Mouse (Mus musculus): Measurements from ENCODE around the gene Rap1b. TPM values are rescaled to one million over a fixed set of nuclear protein-coding genes. Genes with fewer than 3 reads are reported as not detected.

The Rap1b gene
- polyA plus RNA-seq, 1 experiment: 48.8 TPM

DNA sequence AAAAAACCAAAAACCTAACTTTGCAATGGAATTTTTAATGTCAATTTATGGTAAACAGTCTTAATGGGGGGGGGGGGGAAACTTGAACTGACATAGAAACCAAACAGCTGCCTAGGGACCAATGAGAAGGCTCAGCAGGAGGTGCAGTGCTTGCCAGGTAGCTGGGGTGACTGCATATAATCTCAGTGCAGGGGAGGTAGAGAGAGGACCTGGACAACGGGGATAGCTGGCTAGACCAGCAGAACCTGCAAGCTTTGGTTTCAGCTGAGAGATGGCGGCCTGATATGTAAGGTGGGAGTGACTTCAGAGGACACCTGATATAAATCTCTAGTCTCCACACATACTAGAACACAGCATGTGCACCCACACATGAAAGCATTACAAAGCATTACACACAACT, 33.3 kb downstream of the Rap1b start:
- H3K27me3 ChIP-seq (ENCODE audit: control insufficient read depth, insufficient read depth, low read length): no peaks in the 10 kb centered on the region
- WGBS: 57% methylated on average over 2 of the region's 2 CpGs
- H3K4me1 ChIP-seq (ENCODE audit: control insufficient read depth, insufficient read depth, low read length): no peaks in the 10 kb centered on the region
- no peak overlapping the region for H3K4me3 ChIP-seq (replicated peaks; ENCODE audit: insufficient read depth, low read depth, low read length)
- DNase-seq: no peak
- no peak for TF ChIP-seq POLR2A (IDR thresholded peaks at IDR 0.05; ENCODE audit: borderline replicate concordance, insufficient read depth, low read length)
- no peak for TF ChIP-seq CTCF (IDR thresholded peaks at IDR 0.05; ENCODE audit: borderline replicate concordance, insufficient read depth, low read depth, low read length)
- no peak overlapping the region for H3K27ac ChIP-seq (ENCODE audit: insufficient read depth, low read length)

DNA sequence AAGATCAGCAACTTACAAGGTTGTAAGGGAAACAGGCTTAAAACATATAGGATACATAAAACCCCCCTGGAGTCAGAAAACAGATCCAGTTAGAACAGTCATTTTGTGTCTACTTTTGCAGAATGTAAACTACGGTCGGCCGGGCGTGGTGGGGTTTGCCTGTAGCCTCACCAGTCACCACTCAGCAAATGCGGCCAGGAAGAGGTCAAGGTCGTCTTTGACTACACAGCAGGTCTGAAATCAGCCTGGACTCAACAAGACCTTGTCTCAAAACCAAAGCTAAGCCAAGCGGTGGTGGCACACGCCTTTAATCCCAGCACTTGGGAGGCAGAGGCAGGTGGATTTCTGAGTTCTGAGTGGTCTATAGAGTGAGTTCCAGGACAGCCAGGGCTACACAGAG, 34.3 kb downstream of the Rap1b start:
- Histone ChIP-seq H3K4me3 (replicated peaks; ENCODE audit: insufficient read depth, low read depth, low read length) (no peak overlapping the region), H3K4me1 (ENCODE audit: control insufficient read depth, insufficient read depth, low read length) (no peaks in the 10 kb centered on the region), H3K27ac (ENCODE audit: insufficient read depth, low read length) (no peak overlapping the region), H3K27me3 (ENCODE audit: control insufficient read depth, insufficient read depth, low read length) (no peaks in the 10 kb centered on the region)
- no peak for TF ChIP-seq POLR2A (IDR thresholded peaks at IDR 0.05; ENCODE audit: borderline replicate concordance, insufficient read depth, low read length)
- no peak for TF ChIP-seq CTCF (IDR thresholded peaks at IDR 0.05; ENCODE audit: borderline replicate concordance, insufficient read depth, low read depth, low read length)
- DNase-seq: no peak
- 91% methylated on average over 8 of the region's 8 CpGs for WGBS

DNA sequence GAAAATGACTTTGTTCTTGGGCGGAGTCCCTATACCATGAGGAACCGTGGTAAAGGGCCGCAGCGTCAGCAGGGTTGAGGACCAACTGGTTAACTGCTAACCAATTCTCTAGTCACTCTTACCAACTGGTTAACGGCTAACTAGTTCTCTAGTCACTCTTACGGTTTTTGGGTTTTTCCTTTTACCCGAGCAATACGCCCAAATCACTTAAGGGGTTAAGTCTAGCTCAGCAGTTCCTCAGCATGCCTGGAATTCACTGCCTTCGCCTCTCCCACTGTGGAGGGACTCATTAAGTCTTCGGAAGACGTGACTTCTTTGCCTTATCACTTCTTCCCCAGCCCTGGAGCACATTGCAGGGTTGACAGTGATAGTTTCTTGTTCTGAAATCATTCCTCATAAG, 35.3 kb downstream of the Rap1b start:
- H3K4me3 ChIP-seq (replicated peaks; ENCODE audit: insufficient read depth, low read depth, low read length): no peak overlapping the region
- no peak for DNase-seq
- no peaks in the 10 kb centered on the region for H3K27me3 ChIP-seq (ENCODE audit: control insufficient read depth, insufficient read depth, low read length)
- no peak overlapping the region for H3K27ac ChIP-seq (ENCODE audit: insufficient read depth, low read length)
- H3K4me1 ChIP-seq (ENCODE audit: control insufficient read depth, insufficient read depth, low read length): no peaks in the 10 kb centered on the region
- TF ChIP-seq CTCF (IDR thresholded peaks at IDR 0.05; ENCODE audit: borderline replicate concordance, insufficient read depth, low read depth, low read length): no peak
- no peak for TF ChIP-seq POLR2A (IDR thresholded peaks at IDR 0.05; ENCODE audit: borderline replicate concordance, insufficient read depth, low read length)
- 81% methylated on average over 11 of the region's 11 CpGs for WGBS

DNA sequence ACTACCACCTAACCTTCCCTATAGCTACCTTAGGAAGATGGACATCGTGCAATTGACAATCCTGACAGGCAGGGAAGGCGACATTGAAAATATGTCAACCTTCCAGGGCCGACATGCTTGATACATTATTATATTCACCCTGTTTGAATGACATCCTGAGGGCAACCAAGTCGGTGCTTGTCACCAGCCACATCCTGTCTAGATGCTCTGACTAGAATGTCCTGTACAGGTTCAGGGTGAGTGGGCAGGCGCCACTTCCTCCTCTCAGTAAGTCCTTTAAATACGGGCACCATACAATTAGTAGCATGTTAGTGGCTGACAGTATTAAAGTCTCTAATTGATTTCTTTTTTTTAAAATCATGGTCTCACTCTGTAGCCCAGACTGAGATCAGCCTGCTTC, 37.8 kb downstream of the Rap1b start:
- Histone ChIP-seq H3K27me3 (ENCODE audit: control insufficient read depth, insufficient read depth, low read length) (no peaks in the 10 kb centered on the region), H3K27ac (ENCODE audit: insufficient read depth, low read length) (no peak overlapping the region), H3K4me3 (replicated peaks; ENCODE audit: insufficient read depth, low read depth, low read length) (no peak overlapping the region), H3K4me1 (ENCODE audit: control insufficient read depth, insufficient read depth, low read length) (no peaks in the 10 kb centered on the region)
- no peak for DNase-seq
- 84% methylated on average over 6 of the region's 6 CpGs for WGBS
- TF ChIP-seq CTCF (IDR thresholded peaks at IDR 0.05; ENCODE audit: borderline replicate concordance, insufficient read depth, low read depth, low read length): no peak
- TF ChIP-seq POLR2A (IDR thresholded peaks at IDR 0.05; ENCODE audit: borderline replicate concordance, insufficient read depth, low read length): no peak

DNA sequence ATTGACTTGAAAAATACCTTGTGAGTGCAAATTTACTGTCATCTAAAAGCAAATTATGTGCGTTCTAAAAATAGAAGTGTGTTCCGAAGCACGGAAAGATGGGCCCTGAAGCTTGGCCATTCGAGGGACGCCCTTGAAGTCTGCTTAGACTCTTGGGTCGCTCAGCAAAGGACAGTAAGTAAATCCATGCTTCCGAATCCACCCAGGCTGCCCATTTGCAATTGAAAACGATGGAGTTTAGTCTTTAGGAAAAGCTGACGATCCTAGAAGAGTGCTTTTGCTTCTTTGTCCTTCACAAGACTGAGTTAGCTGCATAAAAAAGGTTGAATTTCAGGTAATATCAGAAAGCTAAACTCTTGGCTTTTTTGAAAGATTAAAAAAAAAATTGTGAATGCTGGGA, 39.9 kb downstream of the Rap1b start:
- Histone ChIP-seq H3K27me3 (ENCODE audit: control insufficient read depth, insufficient read depth, low read length) (no peaks in the 10 kb centered on the region), H3K4me1 (ENCODE audit: control insufficient read depth, insufficient read depth, low read length) (no peaks in the 10 kb centered on the region), H3K4me3 (replicated peaks; ENCODE audit: insufficient read depth, low read depth, low read length) (no peak overlapping the region), H3K27ac (ENCODE audit: insufficient read depth, low read length) (no peak overlapping the region)
- WGBS: 56% methylated on average over 9 of the region's 9 CpGs
- TF ChIP-seq CTCF (IDR thresholded peaks at IDR 0.05; ENCODE audit: borderline replicate concordance, insufficient read depth, low read depth, low read length): no peak
- no peak for TF ChIP-seq POLR2A (IDR thresholded peaks at IDR 0.05; ENCODE audit: borderline replicate concordance, insufficient read depth, low read length)
- DNase-seq: no peak

DNA sequence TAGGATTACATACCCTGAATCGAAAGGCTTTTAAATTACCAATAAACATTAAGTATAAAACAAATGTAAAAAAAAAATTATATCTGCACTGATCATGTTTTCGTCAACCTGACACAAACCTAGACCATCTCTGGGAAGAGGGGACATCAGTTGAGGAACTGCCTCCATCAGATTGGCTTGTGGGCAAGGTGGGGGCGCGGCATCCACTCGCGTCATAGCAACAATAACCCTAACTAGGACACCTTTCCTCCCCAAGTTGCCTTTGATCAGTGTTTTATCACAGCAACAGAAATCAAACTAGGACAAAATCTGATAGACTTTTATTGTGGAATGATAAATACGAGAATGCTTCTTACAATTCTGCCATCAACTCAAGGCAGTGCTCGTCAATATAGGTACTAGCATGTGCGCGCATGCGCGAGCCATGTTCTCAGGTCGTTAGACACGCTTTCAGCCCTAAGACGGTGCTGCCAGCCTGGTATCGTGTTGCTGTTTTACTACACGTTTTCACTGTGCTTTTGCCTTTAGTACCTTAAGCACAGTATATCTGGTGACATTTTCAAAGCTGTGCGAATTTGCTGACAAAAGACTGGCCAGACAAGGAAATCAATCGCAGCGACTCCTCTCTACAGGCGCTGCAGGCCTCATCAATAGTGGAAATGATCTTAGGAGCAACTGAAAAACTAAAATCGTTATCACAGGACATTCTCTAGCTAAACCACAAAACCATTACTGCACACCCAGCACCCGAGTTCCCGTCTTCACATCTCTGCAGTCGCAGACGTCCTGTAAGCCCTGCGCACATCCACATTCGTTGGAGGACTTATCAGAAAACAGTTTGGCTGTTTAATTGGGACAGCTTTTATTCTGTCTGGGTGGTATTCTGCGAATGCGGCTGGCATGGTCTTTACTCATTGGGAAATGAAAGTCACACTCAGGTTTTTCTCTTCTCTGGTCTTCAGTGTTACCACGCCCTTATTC, 41.7 kb downstream of the Rap1b start:
- no peak for TF ChIP-seq POLR2A (IDR thresholded peaks at IDR 0.05; ENCODE audit: borderline replicate concordance, insufficient read depth, low read length)
- no peak for TF ChIP-seq CTCF (IDR thresholded peaks at IDR 0.05; ENCODE audit: borderline replicate concordance, insufficient read depth, low read depth, low read length)
- H3K4me1 ChIP-seq (ENCODE audit: control insufficient read depth, insufficient read depth, low read length): no peaks in the 10 kb centered on the region
- DNase-seq: no peak
- whole genome bisulfite sequencing: 88% methylated on average over 31 of the region's 31 CpGs
- H3K27me3 ChIP-seq (ENCODE audit: control insufficient read depth, insufficient read depth, low read length): no peaks in the 10 kb centered on the region
- no peak overlapping the region for H3K27ac ChIP-seq (ENCODE audit: insufficient read depth, low read length)
- H3K4me3 ChIP-seq (replicated peaks; ENCODE audit: insufficient read depth, low read depth, low read length): no peak overlapping the region

DNA sequence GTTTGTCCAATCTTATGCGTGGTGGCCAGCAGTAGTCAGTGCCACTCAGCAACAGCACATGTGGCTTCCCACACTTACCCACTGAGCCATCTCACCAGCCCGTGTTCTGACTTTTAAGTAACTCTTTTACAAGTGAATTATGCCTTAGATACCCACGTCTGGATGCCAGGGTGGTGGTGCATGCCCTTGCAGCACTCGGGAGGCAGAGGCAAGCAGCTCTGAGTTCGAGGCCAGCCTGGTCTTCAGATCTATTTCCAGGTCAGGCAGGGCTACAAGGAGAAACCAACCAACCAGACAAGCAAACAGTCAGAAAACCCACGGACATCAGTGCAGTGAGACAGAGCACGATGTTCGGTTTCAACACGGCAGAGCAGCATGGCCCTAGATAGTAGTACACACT, 43.9 kb downstream of the Rap1b start:
- WGBS: 90% methylated on average over 9 of the region's 9 CpGs
- Histone ChIP-seq H3K27ac (ENCODE audit: insufficient read depth, low read length) (no peak overlapping the region), H3K4me1 (ENCODE audit: control insufficient read depth, insufficient read depth, low read length) (no peaks in the 10 kb centered on the region), H3K4me3 (replicated peaks; ENCODE audit: insufficient read depth, low read depth, low read length) (no peak overlapping the region), H3K27me3 (ENCODE audit: control insufficient read depth, insufficient read depth, low read length) (no peaks in the 10 kb centered on the region)
- DNase-seq: no peak
- TF ChIP-seq POLR2A (IDR thresholded peaks at IDR 0.05; ENCODE audit: borderline replicate concordance, insufficient read depth, low read length): no peak
- TF ChIP-seq CTCF (IDR thresholded peaks at IDR 0.05; ENCODE audit: borderline replicate concordance, insufficient read depth, low read depth, low read length): no peak

DNA sequence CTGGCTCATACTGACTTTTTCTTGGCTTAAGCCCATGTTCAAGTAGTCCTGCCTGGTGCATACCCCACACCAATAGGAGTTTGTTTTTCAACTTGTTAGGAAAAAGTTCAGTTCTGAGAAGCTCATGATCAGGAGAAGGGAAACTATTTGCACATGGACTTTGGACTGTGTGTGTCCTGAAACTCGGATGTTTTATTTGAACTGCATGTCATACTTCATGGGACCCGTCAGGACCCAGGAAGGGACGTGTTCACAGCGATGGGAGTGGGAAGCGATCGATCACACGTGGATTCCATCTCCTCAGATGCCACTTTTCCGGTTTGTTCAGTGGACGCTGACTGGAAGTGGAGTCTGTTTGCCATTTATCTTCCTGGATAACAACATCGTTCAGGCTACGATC, 46.0 kb downstream of the Rap1b start:
- no peak overlapping the region for H3K27ac ChIP-seq (ENCODE audit: insufficient read depth, low read length)
- no peak overlapping the region for H3K4me3 ChIP-seq (replicated peaks; ENCODE audit: insufficient read depth, low read depth, low read length)
- TF ChIP-seq POLR2A (IDR thresholded peaks at IDR 0.05; ENCODE audit: borderline replicate concordance, insufficient read depth, low read length): no peak
- DNase-seq: no peak
- H3K4me1 ChIP-seq (ENCODE audit: control insufficient read depth, insufficient read depth, low read length): no peaks in the 10 kb centered on the region
- H3K27me3 ChIP-seq (ENCODE audit: control insufficient read depth, insufficient read depth, low read length): no peaks in the 10 kb centered on the region
- 88% methylated on average over 11 of the region's 11 CpGs for WGBS

Measured in cerebellum, adult 2 months (tissue).